7 mouse cellular contexts compared by ENCODE assay signal in genomic region chr4:93334636-93335117, GRCm38 (mm10). TPM values are rescaled to one million over a fixed set of nuclear protein-coding genes. Genes with fewer than 3 reads are reported as not detected.
A peak's percentile ranks its signal among the peaks of the same experiment; 100 is the strongest.
DNase-seq lines count a peak whose midpoint lies in the region; ATAC-seq and TF ChIP-seq lines count a peak whose summit lies in the region.

No protein-coding gene starts in this region.

- peak; percentile 91 for ATAC-seq in embryonic facial prominence, embryonic 12.5 days (ENCODE audit: insufficient number of reproducible peaks, insufficient read depth, low FRiP score, low TSS enrichment)
- ATAC-seq in limb, embryonic 11.5 days (ENCODE audit: insufficient number of reproducible peaks, low FRiP score, low TSS enrichment, low read depth): peak; percentile 91
- ATAC-seq in midbrain, embryonic 14.5 days (ENCODE audit: low FRiP score, low TSS enrichment): peak; percentile 86

- peak; percentile 88 to 92 for DNase-seq in adrenal gland, postnatal 36 days
- peak; percentile 90 to 94 for DNase-seq in heart, adult 18-20 months
- DNase-seq in kidney, adult 2 months: peak; percentile 95
- DNase-seq in limb, embryonic 11.5 days (ENCODE audit: low spot score): peak; percentile 85
- DNase-seq in midbrain, embryonic 14.5 days: peak; percentile 82
- DNase-seq in spleen, adult 18-20 months: peak; percentile 72 to 84

- peak overlapping the region; percentile 69 for H3K4me3 ChIP-seq in embryonic facial prominence, embryonic 12.5 days
- peak overlapping the region; percentile 58 for H3K4me3 ChIP-seq in kidney, adult 2 months (ENCODE audit: insufficient read depth, low read depth, low read length)
- H3K4me3 ChIP-seq in limb, embryonic 11.5 days (ENCODE audit: low read depth, low read length): peak overlapping the region; percentile 67
- H3K4me3 ChIP-seq in midbrain, embryonic 14.5 days (replicated peaks; ENCODE audit: low read depth, low read length): peak overlapping the region; percentile 76

- peak overlapping the region; percentile 80 for H3K4me2 ChIP-seq in embryonic facial prominence, embryonic 12.5 days (replicated peaks)
- peak overlapping the region; percentile 84 for H3K4me2 ChIP-seq in limb, embryonic 11.5 days (ENCODE audit: low read depth, severe bottlenecking)
- peak overlapping the region; percentile 88 for H3K4me2 ChIP-seq in midbrain, embryonic 14.5 days (ENCODE audit: low read length)

- H3K4me1 ChIP-seq in embryonic facial prominence, embryonic 12.5 days: no peaks in the 10 kb centered on the region
- H3K4me1 ChIP-seq in kidney, adult 2 months (ENCODE audit: control insufficient read depth, insufficient read depth, low read length): no peaks in the 10 kb centered on the region
- no peaks in the 10 kb centered on the region for H3K4me1 ChIP-seq in limb, embryonic 11.5 days (ENCODE audit: control insufficient read depth, insufficient read depth, low read length)
- peaks cover 3% of the 10 kb centered on the region; the same call in 1 of the 2 replicates for H3K4me1 ChIP-seq in midbrain, embryonic 14.5 days (ENCODE audit: control insufficient read depth, insufficient read depth, low read length)

- H3K9me3 ChIP-seq in embryonic facial prominence, embryonic 12.5 days: no peaks in the 10 kb centered on the region
- H3K9me3 ChIP-seq in limb, embryonic 11.5 days (ENCODE audit: control insufficient read depth, low read length): no peaks in the 10 kb centered on the region
- no peaks in the 10 kb centered on the region for H3K9me3 ChIP-seq in midbrain, embryonic 14.5 days (ENCODE audit: control insufficient read depth, low read length)

- H3K27ac ChIP-seq in embryonic facial prominence, embryonic 12.5 days: peak overlapping the region; percentile 94
- peak overlapping the region; percentile 95 for H3K27ac ChIP-seq in kidney, adult 2 months (ENCODE audit: insufficient read depth, low read depth, low read length)
- H3K27ac ChIP-seq in limb, embryonic 11.5 days (replicated peaks; ENCODE audit: low read depth, low read length): peak overlapping the region; percentile 85
- H3K27ac ChIP-seq in midbrain, embryonic 14.5 days (replicated peaks; ENCODE audit: low read depth, low read length): peak overlapping the region; percentile 97

- TF ChIP-seq CTCF in kidney, adult 2 months (conservative IDR thresholded peaks at IDR 0.05; ENCODE audit: insufficient read depth, insufficient read length, low read depth, low read length): no peak

- under 1% methylated on average over 48 of the region's 49 CpGs for WGBS in embryonic facial prominence, embryonic 12.5 days
- under 1% methylated on average over 49 of the region's 49 CpGs for WGBS in kidney, adult 2 months
- WGBS in limb, embryonic 11.5 days: under 1% methylated on average over 48 of the region's 49 CpGs
- under 1% methylated on average over 48 of the region's 49 CpGs for WGBS in midbrain, embryonic 14.5 days

- H3K36me3 ChIP-seq in embryonic facial prominence, embryonic 12.5 days: no peaks in the 10 kb centered on the region
- no peaks in the 10 kb centered on the region for H3K36me3 ChIP-seq in kidney, adult 2 months (ENCODE audit: control insufficient read depth, insufficient read depth, low read length)
- no peaks in the 10 kb centered on the region for H3K36me3 ChIP-seq in limb, embryonic 11.5 days (ENCODE audit: control insufficient read depth, insufficient read depth, low read length)
- H3K36me3 ChIP-seq in midbrain, embryonic 14.5 days (ENCODE audit: control insufficient read depth, insufficient read depth, low read length): no peaks in the 10 kb centered on the region

- TF ChIP-seq POLR2A in kidney, adult 2 months (IDR thresholded peaks at IDR 0.05; ENCODE audit: low read depth, low read length): no peak

- no peaks in the 10 kb centered on the region for H3K27me3 ChIP-seq in embryonic facial prominence, embryonic 12.5 days
- H3K27me3 ChIP-seq in kidney, adult 2 months (replicated peaks; ENCODE audit: control insufficient read depth, insufficient read depth, low read length): no peaks in the 10 kb centered on the region
- no peaks in the 10 kb centered on the region for H3K27me3 ChIP-seq in limb, embryonic 11.5 days (ENCODE audit: control insufficient read depth, insufficient read depth, low read length)
- H3K27me3 ChIP-seq in midbrain, embryonic 14.5 days (ENCODE audit: control insufficient read depth, insufficient read depth, low read length): no peaks in the 10 kb centered on the region

- peak overlapping the region; percentile 88 for H3K9ac ChIP-seq in embryonic facial prominence, embryonic 12.5 days
- H3K9ac ChIP-seq in limb, embryonic 11.5 days (ENCODE audit: low read length): peak overlapping the region; percentile 91
- H3K9ac ChIP-seq in midbrain, embryonic 14.5 days (replicated peaks; ENCODE audit: low read length): peak overlapping the region; percentile 90

RNA-seq across cellular contexts. Expression of gene Tusc1, which starts 0.6 kb away (rescaled TPM):
- total RNA-seq in adrenal gland, postnatal 36 days (2021): 10 to 100 TPM; 11.6 to 14.4 TPM
- 9.9 and 10.0 TPM in 2 replicates for polyA plus RNA-seq in embryonic facial prominence, embryonic 12.5 days (2016; fragmentation: Nextera tagmentation; extraction: Ambion mirVana)
- total RNA-seq in heart, adult 18-20 months (2021): 1 to 10 TPM; 3.6 to 4.0 TPM
- polyA plus RNA-seq in kidney, adult 2 months (2012; rRNA removed): 5.0 and 7.5 TPM in 2 replicates
- 3.4 and 5.2 TPM in 2 replicates for polyA plus RNA-seq in limb, embryonic 11.5 days (2014; fragmentation: Nextera tagmentation; extraction: Ambion mirVana)
- polyA plus RNA-seq in midbrain, embryonic 14.5 days (2014; fragmentation: Nextera tagmentation; extraction: Ambion mirVana): 11.6 and 15.2 TPM in 2 replicates

Comparison
In these comparisons a context has a peak if more than half of its experiments do, and no peak if none do; other contexts are left out.
1. Peak in every context shown above with its lines: DNase-seq, ATAC-seq, H3K4me3 ChIP-seq and H3K27ac ChIP-seq.